Mouse (Mus musculus) macrophage (primary cell): ENCODE results near the gene Tmem164. TPM values are rescaled to one million over a fixed set of nuclear protein-coding genes. Genes with fewer than 3 reads are reported as not detected.

Source experiments
- H3K27ac ChIP-seq: fragments of 350-480 bp; formaldehyde crosslinking; 2 replicates; pipeline ENCODE4 v1.9.0; 2021
- H3K36me3 ChIP-seq: fragments of 350-480 bp; formaldehyde crosslinking; 2 replicates; pipeline ENCODE4 v1.9.0; 2021; ENCODE audit errors: inconsistent target
- H3K4me3 ChIP-seq: fragments of 350-480 bp; formaldehyde crosslinking; 2 replicates; pipeline ENCODE4 v1.9.0; 2021; ENCODE audit errors: inconsistent target
- H3K79me2 ChIP-seq: fragments of 350-480 bp; formaldehyde crosslinking; 2 replicates; pipeline ENCODE4 v1.9.0; 2021; ENCODE audit errors: inconsistent target
- WGBS: methylation state at CpG from one replicate; pipeline ENCODE4 v1.1.7; 2026; ENCODE audit warnings: inconsistent platforms; ENCODE audit not compliant: missing documents; 5-methylcytosine and 5-hydroxymethylcytosine counted together
- polyA plus RNA-seq: library from polyadenylated mRNA; stranded (reverse); fragments of 250-400 nt; gene quantifications from 3 replicates; pipeline ENCODE4 v1.2.4, GENCODE M21; 2018; ENCODE audit warnings: inconsistent platforms

Tmem164 gene
- polyA plus RNA-seq, 1 experiment from 2014 or later, result 47.1 TPM

- Histone ChIP-seq H3K36me3 (no peaks in the 10 kb centered on the region), H3K27ac (no peak overlapping the region), H3K79me2 (peaks cover 86% of the 10 kb centered on the region), H3K4me3 (no peak overlapping the region)
- no CpG with 5 or more reads among the region's 3 CpGs for WGBS
Observed at GRCm38 (mm10) chrX:142702566-142702965, 21.4 kb downstream of the Tmem164 start.

DNA sequence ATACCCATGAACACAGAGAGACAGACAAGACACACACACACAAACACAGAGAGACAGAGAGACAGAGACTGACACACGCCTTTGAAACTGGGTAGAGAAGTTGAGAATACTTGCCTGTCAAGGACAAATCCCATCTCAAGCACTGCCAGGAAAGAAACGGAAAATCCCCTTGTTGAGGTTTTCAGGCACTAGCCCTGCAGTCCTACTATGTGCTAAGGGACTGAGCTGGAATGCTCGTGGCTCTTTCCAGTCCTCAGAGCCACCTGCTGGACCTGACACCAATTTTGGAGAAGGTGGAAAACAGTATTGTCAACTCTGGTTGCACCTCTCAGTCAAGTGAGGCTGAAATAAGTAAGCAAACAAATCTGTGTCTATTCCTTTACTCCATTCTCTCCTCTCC lies 22.7 kb downstream of the Tmem164 start:
- Histone ChIP-seq H3K27ac (no peak overlapping the region), H3K79me2 (peaks cover 92% of the 10 kb centered on the region), H3K4me3 (no peak overlapping the region), H3K36me3 (no peaks in the 10 kb centered on the region)
- 79% methylated on average over 3 of the region's 3 CpGs for WGBS

DNA sequence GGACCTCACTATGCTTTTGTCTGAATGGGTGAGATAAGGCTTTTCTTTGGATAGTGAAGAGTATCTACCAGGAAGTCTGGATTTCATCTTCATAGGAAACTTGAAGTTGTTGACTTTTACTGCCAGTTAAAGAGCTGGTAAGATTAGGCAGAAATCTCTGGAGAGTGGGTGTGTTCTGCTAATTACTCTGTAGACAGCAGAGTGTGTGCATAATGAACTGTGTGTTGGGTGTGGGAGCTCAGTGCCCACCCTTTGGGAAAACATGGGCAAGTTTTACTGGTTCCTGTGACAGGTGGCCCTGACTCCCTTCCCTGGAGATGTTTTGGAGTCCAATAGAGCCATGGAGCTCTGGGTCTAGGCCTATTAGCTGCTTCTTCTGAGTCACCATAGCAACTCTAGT lies 27.1 kb downstream of the Tmem164 start:
- no peak overlapping the region for H3K4me3 ChIP-seq
- H3K79me2 ChIP-seq, result peaks cover 51% of the 10 kb centered on the region
- H3K36me3 ChIP-seq, result no peaks in the 10 kb centered on the region
- no peak overlapping the region for H3K27ac ChIP-seq

DNA sequence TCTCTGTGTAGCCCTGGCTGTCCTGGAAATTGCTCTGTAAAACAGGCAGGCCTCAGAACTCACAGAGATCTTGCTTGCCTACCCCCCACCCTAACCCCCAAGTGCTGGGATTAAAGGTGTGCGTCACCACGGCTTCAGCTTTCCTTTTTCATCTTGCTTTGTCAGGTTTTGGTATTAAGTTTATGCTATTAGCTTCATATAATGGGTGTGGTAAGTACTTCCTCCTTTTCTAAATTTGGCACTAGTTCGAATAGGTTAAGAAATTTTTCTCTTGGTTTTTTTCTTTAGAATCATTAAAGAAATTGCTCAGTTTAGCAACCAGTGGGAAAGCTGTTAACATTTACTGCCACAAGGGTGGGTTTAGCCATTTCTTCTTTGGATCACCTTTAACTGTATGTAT lies 34.8 kb downstream of the Tmem164 start:
- H3K27ac ChIP-seq, result 0 out of 2 replicates have a peak overlapping the region, but pooled peaks have one; percentile 1
- H3K79me2 ChIP-seq, result peaks cover 49% of the 10 kb centered on the region
- H3K36me3 ChIP-seq, result no peaks in the 10 kb centered on the region
- WGBS, result 47% methylated on average over 3 of the region's 3 CpGs
- H3K4me3 ChIP-seq, result no peak overlapping the region

DNA sequence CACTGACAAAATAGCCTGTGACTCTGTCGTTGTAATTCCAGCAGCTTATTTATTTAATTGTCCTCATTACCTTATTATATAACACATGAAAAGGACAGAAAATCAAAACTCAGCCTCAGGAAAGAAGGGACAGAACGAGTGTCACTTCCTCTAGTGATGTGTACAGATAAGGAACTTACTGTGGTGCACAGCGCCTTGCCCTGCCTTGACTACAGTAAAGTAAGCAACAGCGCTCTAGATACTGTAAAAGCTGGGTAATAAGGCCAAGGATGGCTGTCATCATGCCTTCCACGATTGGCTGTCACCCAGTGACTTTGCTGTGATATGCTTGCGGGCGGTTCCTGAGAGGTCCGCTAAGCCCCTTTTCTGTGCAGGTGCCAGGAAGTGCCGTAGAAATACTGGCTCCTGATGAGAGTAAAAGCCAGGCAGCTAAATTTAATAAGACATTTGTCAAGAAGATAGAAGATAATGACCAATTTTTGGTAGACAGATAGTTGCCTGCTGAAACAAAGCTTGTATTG lies 36.8 kb downstream of the Tmem164 start:
- H3K27ac ChIP-seq, result peak overlapping the region; percentile 34
- H3K79me2 ChIP-seq, result peaks cover 67% of the 10 kb centered on the region
- no peak overlapping the region for H3K4me3 ChIP-seq
- H3K36me3 ChIP-seq, result no peaks in the 10 kb centered on the region
- WGBS, result 83% methylated on average over 7 of the region's 9 CpGs

- peaks cover 73% of the 10 kb centered on the region for H3K79me2 ChIP-seq
- no peak overlapping the region for H3K4me3 ChIP-seq
- no peaks in the 10 kb centered on the region for H3K36me3 ChIP-seq
- H3K27ac ChIP-seq, result peak overlapping the region; percentile 34
- 64% methylated on average over 4 of the region's 4 CpGs for WGBS
Observed at GRCm38 (mm10) chrX:142718759-142719158, 37.6 kb downstream of the Tmem164 start.

GRCm38 (mm10) chrX:142721897-142722296 lies 40.7 kb downstream of the Tmem164 start:
- no CpG with 5 or more reads among the region's 3 CpGs for WGBS
- Histone ChIP-seq H3K36me3 (no peaks in the 10 kb centered on the region), H3K79me2 (peaks cover 70% of the 10 kb centered on the region), H3K4me3 (no peak overlapping the region), H3K27ac (no peak overlapping the region)

DNA sequence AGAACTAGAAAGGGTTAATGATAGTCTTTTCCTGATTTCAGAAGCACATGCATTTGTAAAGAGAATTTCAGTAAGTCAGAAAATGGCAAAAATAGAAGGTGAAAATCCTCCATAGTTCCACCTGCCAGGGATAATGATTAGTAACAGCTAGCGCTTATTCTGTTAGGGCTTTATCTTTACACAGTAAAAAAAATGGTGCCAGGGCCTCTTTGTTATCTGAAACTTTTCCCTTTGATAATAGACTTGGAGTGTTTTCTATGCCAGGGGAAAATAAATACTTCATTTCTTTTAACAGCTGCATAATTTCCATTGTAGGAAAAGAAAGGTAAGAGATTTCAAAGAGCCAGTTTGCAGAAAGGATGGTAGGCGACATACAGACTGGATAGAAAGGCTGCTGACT lies 43.0 kb downstream of the Tmem164 start:
- H3K4me3 ChIP-seq, result no peak overlapping the region
- H3K79me2 ChIP-seq, result peaks cover 60% of the 10 kb centered on the region
- 88% methylated on average over 2 of the region's 2 CpGs for whole genome bisulfite sequencing
- no peaks in the 10 kb centered on the region for H3K36me3 ChIP-seq
- no peak overlapping the region for H3K27ac ChIP-seq

DNA sequence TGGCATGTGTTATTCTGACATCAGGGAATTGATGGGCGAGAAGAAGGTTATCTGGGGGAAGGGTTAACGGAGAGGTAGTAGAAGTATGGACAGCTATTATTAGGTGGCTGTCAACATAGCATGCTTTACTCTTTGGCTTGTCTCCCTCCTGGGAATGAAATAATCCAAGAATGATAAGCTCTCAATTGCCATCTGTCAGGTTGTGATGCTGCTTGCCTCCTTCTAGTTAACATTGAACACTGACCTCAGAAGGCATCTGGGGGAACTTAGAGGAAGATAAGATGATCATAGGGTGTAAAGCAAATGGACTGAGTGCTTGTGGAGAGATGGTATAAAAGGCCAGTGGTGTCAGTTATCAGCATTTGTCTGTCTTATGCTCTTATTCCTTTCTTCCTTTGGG lies 44.4 kb downstream of the Tmem164 start:
- no peaks in the 10 kb centered on the region for H3K36me3 ChIP-seq
- H3K4me3 ChIP-seq, result no peak overlapping the region
- WGBS, result 100% methylated on average over 2 of the region's 2 CpGs
- H3K27ac ChIP-seq, result no peak overlapping the region
- H3K79me2 ChIP-seq, result peaks cover 55% of the 10 kb centered on the region

DNA sequence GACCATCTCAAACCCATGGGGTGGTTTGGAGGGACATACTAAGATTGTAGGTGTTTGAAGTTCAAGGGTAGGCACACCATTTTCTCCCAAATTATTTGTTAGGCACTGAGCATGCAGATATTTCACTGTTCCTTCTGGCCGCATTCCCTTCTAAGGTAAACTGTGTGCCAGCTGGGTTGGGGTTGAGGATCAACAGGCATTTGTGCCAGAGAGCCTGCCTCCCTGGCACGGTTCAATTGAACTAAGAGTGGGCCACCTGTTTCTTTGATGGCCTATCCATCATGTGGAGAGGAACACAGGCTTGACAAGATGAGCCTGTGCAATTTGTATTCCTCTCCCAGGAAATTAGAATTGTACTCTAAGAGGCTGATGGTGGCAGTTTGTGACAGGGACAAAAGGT lies 45.1 kb downstream of the Tmem164 start:
- Histone ChIP-seq H3K36me3 (no peaks in the 10 kb centered on the region), H3K27ac (no peak overlapping the region), H3K4me3 (no peak overlapping the region), H3K79me2 (peaks cover 56% of the 10 kb centered on the region)
- WGBS, result 100% methylated on average over 2 of the region's 2 CpGs

- 88% methylated on average over 6 of the region's 6 CpGs for WGBS
- Histone ChIP-seq H3K4me3 (no peak overlapping the region), H3K27ac (no peak overlapping the region), H3K79me2 (peaks cover 57% of the 10 kb centered on the region; the same call in 1 of the 2 replicates), H3K36me3 (no peaks in the 10 kb centered on the region)
Observed at GRCm38 (mm10) chrX:142727847-142728246, 46.6 kb downstream of the Tmem164 start.

DNA sequence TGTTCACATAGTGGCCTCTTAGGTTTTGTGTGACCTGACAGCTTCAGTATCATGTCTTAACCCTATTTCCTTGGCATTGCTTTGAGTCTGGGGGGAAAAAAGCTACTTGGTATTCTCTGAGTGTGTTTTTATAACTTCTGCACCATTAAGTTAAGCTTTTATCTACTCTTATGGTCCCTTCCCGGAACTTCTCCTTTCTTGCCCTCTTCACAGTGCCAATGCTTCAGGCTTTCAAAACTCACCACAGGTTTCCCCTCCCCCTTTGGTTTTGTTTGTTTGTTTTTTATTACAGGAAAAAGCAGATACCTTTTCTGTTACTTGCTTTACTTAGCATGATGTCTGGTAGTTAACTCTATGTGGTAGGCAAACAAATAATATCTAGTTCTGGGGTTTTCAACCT lies 47.8 kb downstream of the Tmem164 start:
- WGBS, result 89% methylated on average over 1 of the region's 1 CpGs
- no peaks in the 10 kb centered on the region for H3K36me3 ChIP-seq
- no peak overlapping the region for H3K4me3 ChIP-seq
- H3K79me2 ChIP-seq, result peaks cover 58% of the 10 kb centered on the region; the same call in 1 of the 2 replicates
- H3K27ac ChIP-seq, result no peak overlapping the region

DNA sequence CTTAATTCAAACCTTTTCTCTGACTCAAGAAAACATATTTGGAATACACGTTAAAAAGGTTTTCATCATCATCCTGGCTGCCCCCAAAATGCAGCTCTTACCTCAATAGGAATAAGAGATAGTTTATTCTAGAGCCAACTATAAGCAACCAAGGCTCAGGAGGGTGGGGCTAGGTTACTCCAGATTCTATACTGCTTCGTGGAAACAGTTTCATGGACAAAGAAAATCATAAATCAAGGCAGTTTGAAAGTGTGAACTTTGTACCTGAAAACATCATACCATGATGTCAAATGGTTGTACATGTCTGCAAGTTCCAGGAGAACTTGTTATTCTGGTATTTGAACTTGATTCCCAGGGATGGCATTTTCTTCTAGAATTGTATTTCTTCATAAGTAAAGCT lies 48.3 kb downstream of the Tmem164 start:
- 76% methylated on average over 2 of the region's 2 CpGs for WGBS
- no peaks in the 10 kb centered on the region for H3K36me3 ChIP-seq
- peaks cover 57% of the 10 kb centered on the region; the same call in 1 of the 2 replicates for H3K79me2 ChIP-seq
- H3K4me3 ChIP-seq, result no peak overlapping the region
- H3K27ac ChIP-seq, result no peak overlapping the region

DNA sequence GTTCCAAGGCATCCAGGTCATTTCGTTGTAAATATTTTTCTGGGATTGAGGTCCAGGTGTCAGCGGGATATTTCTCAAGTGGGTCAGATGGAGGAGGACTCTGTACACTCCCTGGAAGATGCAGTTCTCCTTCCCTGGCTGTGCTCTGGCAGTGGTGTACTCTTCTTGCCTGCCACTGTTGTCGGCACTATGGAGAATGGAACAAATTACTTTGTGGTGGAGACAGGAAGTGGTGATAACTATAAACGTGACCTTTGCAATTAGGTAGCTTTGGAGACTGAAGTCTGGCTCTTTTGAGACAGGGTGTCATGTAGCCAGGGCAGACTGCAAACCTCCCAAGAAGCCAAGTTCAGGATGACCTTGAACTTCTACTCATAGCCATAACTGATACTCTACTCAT lies 55.9 kb downstream of the Tmem164 start:
- no peak overlapping the region for H3K4me3 ChIP-seq
- H3K27ac ChIP-seq, result no peak overlapping the region
- peaks cover 53% of the 10 kb centered on the region; the same call in 1 of the 2 replicates for H3K79me2 ChIP-seq
- no peaks in the 10 kb centered on the region for H3K36me3 ChIP-seq
- WGBS, result 95% methylated on average over 2 of the region's 4 CpGs

DNA sequence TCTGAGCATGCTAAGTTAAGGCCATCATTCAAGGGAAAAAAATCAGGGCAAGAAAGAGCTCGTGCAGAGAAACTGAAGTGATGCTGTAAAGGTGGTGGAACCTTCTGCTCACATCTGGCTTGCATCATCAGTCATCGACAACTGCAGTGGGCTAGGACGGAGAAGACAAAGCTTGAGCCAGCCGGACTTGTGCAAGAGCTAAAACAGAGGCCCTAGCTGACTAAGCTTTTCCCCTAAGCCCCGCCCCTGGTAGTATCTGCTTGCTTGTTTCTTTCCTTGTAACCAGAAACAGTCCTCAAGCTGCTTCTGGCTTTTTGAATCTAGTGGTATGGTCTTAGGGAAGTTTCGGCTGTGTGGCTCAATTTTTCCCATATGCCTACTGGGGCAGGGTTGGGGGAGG lies 56.5 kb downstream of the Tmem164 start:
- H3K27ac ChIP-seq, result no peak overlapping the region
- no peak overlapping the region for H3K4me3 ChIP-seq
- no peaks in the 10 kb centered on the region for H3K36me3 ChIP-seq
- 46% methylated on average over 5 of the region's 6 CpGs for whole genome bisulfite sequencing
- peaks cover 47% of the 10 kb centered on the region; the same call in 1 of the 2 replicates for H3K79me2 ChIP-seq

- Histone ChIP-seq H3K27ac (no peak overlapping the region), H3K4me3 (no peak overlapping the region), H3K79me2 (no peaks in the 10 kb centered on the region), H3K36me3 (no peaks in the 10 kb centered on the region)
Observed at GRCm38 (mm10) chrX:142747428-142747827, 66.2 kb downstream of the Tmem164 start.
